20 mouse cellular contexts compared by ENCODE assay signal in the genomic region with DNA sequence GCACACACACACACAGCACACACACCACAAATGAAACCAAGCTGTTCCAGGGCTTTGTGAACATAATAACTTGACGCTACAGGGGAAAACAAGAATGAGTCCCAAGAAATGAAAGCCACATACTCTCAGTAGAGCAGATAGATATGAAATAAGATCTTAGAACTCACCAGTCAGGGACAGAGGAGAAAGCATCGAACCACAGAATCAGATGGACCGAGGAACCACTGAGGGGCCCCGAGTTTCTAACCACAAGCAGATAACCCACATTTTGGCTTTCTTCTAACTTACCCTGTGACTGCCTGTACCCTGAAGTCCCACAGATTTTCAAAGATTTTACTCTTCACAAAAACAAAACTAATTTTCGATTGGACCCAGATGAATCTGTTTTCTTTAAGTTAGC. TPM values are rescaled to one million over a fixed set of nuclear protein-coding genes. Genes with fewer than 3 reads are reported as not detected.
A peak's percentile ranks its signal among the peaks of the same experiment; 100 is the strongest.
DNase-seq lines count a peak whose midpoint lies in the region; ATAC-seq and TF ChIP-seq lines count a peak whose summit lies in the region.
"Had no signal": no experiment of that assay in that cellular context is flagged by ENCODE, and none has a peak within 500 bp of the region (broad histone marks: within the 10 kb centered on the region; RNA-seq: fewer than 3 reads in every experiment).

No protein-coding gene starts in this region.

- no peaks in the 10 kb centered on the region for H3K27me3 ChIP-seq in embryonic facial prominence, embryonic 13.5 days
- H3K27me3 ChIP-seq in embryonic facial prominence, embryonic 10.5 days (replicated peaks; ENCODE audit: low read depth, poor library complexity, severe bottlenecking) = no peaks in the 10 kb centered on the region
- H3K27me3 ChIP-seq in MEL (ENCODE audit: control insufficient read depth in 1 of 2, insufficient read depth in 2 of 2, low read length in 2 of 2) = no peaks in the 10 kb centered on the region
- H3K27me3 ChIP-seq in cerebellum, adult 2 months (ENCODE audit: control insufficient read depth, insufficient read depth, low read length) = no peaks in the 10 kb centered on the region
- H3K27me3 ChIP-seq: forebrain, embryonic 13.5 days; heart, embryonic 12.5 days; hindbrain, embryonic 15.5 days had no signal

- no peak for DNase-seq in embryonic facial prominence, embryonic 10.5 days (ENCODE audit: low spot score)
- peak; percentile 66 for DNase-seq in MEL (ENCODE audit: low read depth, low spot score)
- DNase-seq in urinary bladder, adult 18-20 months (ENCODE audit: low spot score in 2 of 2) = no peak
- no peak for DNase-seq in embryo, embryonic 10.5 days (ENCODE audit: low spot score)
- DNase-seq in cerebellum, adult 2 months = no peak
- DNase-seq: adrenal gland, postnatal 14 days; cerebellum, adult 11-12 months; cerebellum, adult 9-11 months; cerebellum, postnatal 36 days; embryo, embryonic 11 days; forebrain, postnatal 0 days; gastrocnemius, postnatal 14 days; heart, postnatal 36 days; kidney, adult 2 months had no signal

- WGBS in embryonic facial prominence, embryonic 13.5 days = 43% methylated on average over 5 of the region's 5 CpGs
- 89% methylated on average over 5 of the region's 5 CpGs for WGBS in embryonic facial prominence, embryonic 10.5 days
- 96% methylated on average over 5 of the region's 5 CpGs for WGBS in cerebellum, adult 2 months

- H3K4me3 ChIP-seq in embryonic facial prominence, embryonic 13.5 days = no peak overlapping the region
- no peak overlapping the region for H3K4me3 ChIP-seq in embryonic facial prominence, embryonic 10.5 days
- H3K4me3 ChIP-seq in MEL (ENCODE audit: control insufficient read depth in 1 of 2, insufficient read depth in 1 of 2, low read depth in 2 of 2, low read length in 2 of 2) = no peak overlapping the region
- H3K4me3 ChIP-seq in cerebellum, adult 2 months (replicated peaks; ENCODE audit: insufficient read depth, low read depth, low read length) = no peak overlapping the region
- H3K4me3 ChIP-seq: forebrain, embryonic 13.5 days; heart, embryonic 12.5 days; hindbrain, embryonic 15.5 days had no signal

- TF ChIP-seq POLR2A in MEL (IDR thresholded peaks at IDR 0.05; ENCODE audit: control insufficient read depth in 1 of 2, insufficient read depth in 1 of 2, low read depth in 1 of 2, low read length in 2 of 2, poor library complexity in 1 of 2) = no peak
- TF ChIP-seq POLR2A in cerebellum, adult 2 months (IDR thresholded peaks at IDR 0.05; ENCODE audit: borderline replicate concordance, insufficient read depth, low read length) = no peak

- H3K27ac ChIP-seq in embryonic facial prominence, embryonic 13.5 days = peak overlapping the region; percentile 3; the same call in 1 of the 2 replicates
- no peak overlapping the region for H3K27ac ChIP-seq in embryonic facial prominence, embryonic 10.5 days (replicated peaks)
- H3K27ac ChIP-seq in MEL (ENCODE audit: control insufficient read depth, low read depth, low read length) = no peak overlapping the region
- H3K27ac ChIP-seq in cerebellum, adult 2 months (ENCODE audit: insufficient read depth, low read length) = no peak overlapping the region
- H3K27ac ChIP-seq: forebrain, embryonic 13.5 days; hindbrain, embryonic 15.5 days had no signal

- H3K9me3 ChIP-seq in embryonic facial prominence, embryonic 13.5 days = no peaks in the 10 kb centered on the region
- H3K9me3 ChIP-seq in embryonic facial prominence, embryonic 10.5 days = no peaks in the 10 kb centered on the region
- no peaks in the 10 kb centered on the region for H3K9me3 ChIP-seq in MEL (replicated peaks; ENCODE audit: insufficient read depth, low read length)
- H3K9me3 ChIP-seq: heart, embryonic 12.5 days; hindbrain, embryonic 15.5 days had no signal

- no peak for TF ChIP-seq RAD21 in MEL (IDR thresholded peaks at IDR 0.05; ENCODE audit: low read depth, low read length)

- no peak for ATAC-seq in embryonic facial prominence, embryonic 13.5 days (ENCODE audit: insufficient number of reproducible peaks, insufficient read depth, low FRiP score, low TSS enrichment, low read depth)
- peak; percentile 48 for ATAC-seq in inflammation-experienced regulatory T-cells, adult 6 months
- ATAC-seq: forebrain, embryonic 13.5 days; forebrain, postnatal 0 days; intestine, embryonic 16.5 days had no signal

- TF ChIP-seq CTCF in MEL (IDR thresholded peaks at IDR 0.05 in 2 of 3, conservative IDR thresholded peaks at IDR 0.05 in 1 of 3; ENCODE audit: control insufficient read depth in 1 of 3, insufficient read depth in 1 of 3, low read depth in 2 of 3, low read length in 3 of 3, poor library complexity in 1 of 3, severe bottlenecking in 1 of 3) = no peak
- no peak for TF ChIP-seq CTCF in cerebellum, adult 2 months (IDR thresholded peaks at IDR 0.05; ENCODE audit: borderline replicate concordance, insufficient read depth, low read depth, low read length)

- H3K79me2 ChIP-seq in MEL (ENCODE audit: control insufficient read depth, insufficient read depth, low read length, poor library complexity) = no peaks in the 10 kb centered on the region

- peaks cover 14% of the 10 kb centered on the region for H3K4me1 ChIP-seq in embryonic facial prominence, embryonic 13.5 days
- H3K4me1 ChIP-seq in embryonic facial prominence, embryonic 10.5 days = no peaks in the 10 kb centered on the region
- peaks cover 0 to 13% of the 10 kb centered on the region in 2 experiments; a peak in 2 of 4 replicates for H3K4me1 ChIP-seq in MEL (ENCODE audit: control insufficient read depth in 1 of 2, insufficient read depth in 2 of 2, low read length in 2 of 2)
- no peaks in the 10 kb centered on the region for H3K4me1 ChIP-seq in cerebellum, adult 2 months (ENCODE audit: control insufficient read depth, insufficient read depth, low read length)
- H3K4me1 ChIP-seq: forebrain, embryonic 13.5 days had no signal

- peaks cover 7% of the 10 kb centered on the region; the same call in 1 of the 2 replicates for H3K36me3 ChIP-seq in embryonic facial prominence, embryonic 13.5 days
- no peaks in the 10 kb centered on the region for H3K36me3 ChIP-seq in embryonic facial prominence, embryonic 10.5 days (replicated peaks)
- H3K36me3 ChIP-seq in MEL (ENCODE audit: control insufficient read depth in 1 of 2, insufficient read depth in 2 of 2, low read length in 2 of 2) = peaks cover 0 to 6% of the 10 kb centered on the region in 2 experiments; a peak in 2 of 4 replicates
- H3K36me3 ChIP-seq: heart, embryonic 12.5 days; hindbrain, embryonic 15.5 days had no signal

- H3K4me2 ChIP-seq in embryonic facial prominence, embryonic 13.5 days = no peak overlapping the region
- H3K4me2 ChIP-seq: forebrain, embryonic 13.5 days; heart, embryonic 12.5 days; hindbrain, embryonic 15.5 days had no signal

- peak in 1 of 2 experiments; percentile 30; a peak in 2 of 4 replicates for TF ChIP-seq EP300 in MEL (IDR thresholded peaks at IDR 0.05; ENCODE audit: low read depth in 1 of 2, low read length in 2 of 2)

- H3K9ac ChIP-seq in embryonic facial prominence, embryonic 13.5 days = no peak overlapping the region
- no peak overlapping the region for H3K9ac ChIP-seq in MEL (ENCODE audit: control insufficient read depth, low read depth, low read length, poor library complexity, severe bottlenecking)
- H3K9ac ChIP-seq: forebrain, embryonic 13.5 days; forebrain, postnatal 0 days; heart, embryonic 12.5 days; hindbrain, embryonic 15.5 days had no signal

TF ChIP-seq in MEL, 35 proteins besides CTCF, POLR2A, EP300 and RAD21:
- peak; percentile 49; the same call in 1 of the 2 replicates for TF ChIP-seq GATA1 (IDR thresholded peaks at IDR 0.05; ENCODE audit: low read depth, low read length)
- TF ChIP-seq ZNF384 (IDR thresholded peaks at IDR 0.05; ENCODE audit: low read depth, low read length) = no peak
- TF ChIP-seq ETS1 (IDR thresholded peaks at IDR 0.05; ENCODE audit: low read depth, low read length) = no peak
- peak; percentile 96 for TF ChIP-seq RCOR1 (IDR thresholded peaks at IDR 0.05; ENCODE audit: low read depth, low read length)
- TF ChIP-seq UBTF (IDR thresholded peaks at IDR 0.05; ENCODE audit: borderline replicate concordance, insufficient read depth, low read depth, low read length) = no peak
- TF ChIP-seq TAL1 (IDR thresholded peaks at IDR 0.05; ENCODE audit: low read length) = no peak

RNA-seq across cellular contexts. Expression of gene Smyd3, which starts 24.9 kb away (rescaled TPM):
- polyA plus RNA-seq in embryonic facial prominence, embryonic 13.5 days (2015; fragmentation: Nextera tagmentation; extraction: Ambion mirVana) = 30.1 and 31.4 TPM in 2 replicates
- 20.7 and 21.5 TPM in 2 replicates for polyA plus RNA-seq in embryonic facial prominence, embryonic 10.5 days (2016; fragmentation: Nextera tagmentation; extraction: Ambion mirVana)
- total RNA-seq in MEL (2012; rRNA removed) = 17.4 and 18.2 TPM in 2 replicates
- polyA plus RNA-seq in MEL (2012; ENCODE audit: insufficient read depth in 1 of 2, insufficient read length in 2 of 2, low read depth in 1 of 2, low replicate concordance in 2 of 2, missing spikeins in 1 of 2) = 10 to 100 TPM in 1 of 2 experiments, not detected in 1; 13.3 TPM
- 10 to 100 TPM; 17.9 to 46.5 (median 40.8) TPM for polyA plus RNA-seq in inflammation-experienced regulatory T-cells, adult 6 months (2017; shearing (Covaris generic))
- 17.3 and 18.3 TPM in 2 replicates for polyA plus RNA-seq in cerebellum, adult 2 months (2012; rRNA removed)

RNA-seq across cellular contexts. Expression of gene Tfb2m, which starts 53.2 kb away (rescaled TPM):
- polyA plus RNA-seq in embryonic facial prominence, embryonic 13.5 days (2015; fragmentation: Nextera tagmentation; extraction: Ambion mirVana) = 32.7 and 33.7 TPM in 2 replicates
- polyA plus RNA-seq in embryonic facial prominence, embryonic 10.5 days (2016; fragmentation: Nextera tagmentation; extraction: Ambion mirVana) = 25.1 and 28.1 TPM in 2 replicates
- total RNA-seq in MEL (2012; rRNA removed) = 17.3 and 19.3 TPM in 2 replicates
- polyA plus RNA-seq in MEL (2012; ENCODE audit: insufficient read depth in 1 of 2, insufficient read length in 2 of 2, low read depth in 1 of 2, low replicate concordance in 2 of 2, missing spikeins in 1 of 2) = 10 to 100 TPM in 1 of 2 experiments, not detected in 1; 20.9 TPM
- 10 to 100 TPM; 23.8 to 31.8 (median 27.3) TPM for polyA plus RNA-seq in inflammation-experienced regulatory T-cells, adult 6 months (2017; shearing (Covaris generic))
- 22.6 and 23.5 TPM in 2 replicates for polyA plus RNA-seq in cerebellum, adult 2 months (2012; rRNA removed)

RNA-seq across cellular contexts. Expression of gene Cnst, which starts 53.3 kb away (rescaled TPM):
- polyA plus RNA-seq in embryonic facial prominence, embryonic 13.5 days (2015; fragmentation: Nextera tagmentation; extraction: Ambion mirVana) = 17.4 and 21.6 TPM in 2 replicates
- polyA plus RNA-seq in embryonic facial prominence, embryonic 10.5 days (2016; fragmentation: Nextera tagmentation; extraction: Ambion mirVana) = 21.0 and 21.6 TPM in 2 replicates
- 10.4 and 11.9 TPM in 2 replicates for total RNA-seq in MEL (2012; rRNA removed)
- 10 to 100 TPM in 1 of 2 experiments, not detected in 1; 12.1 TPM for polyA plus RNA-seq in MEL (2012; ENCODE audit: insufficient read depth in 1 of 2, insufficient read length in 2 of 2, low read depth in 1 of 2, low replicate concordance in 2 of 2, missing spikeins in 1 of 2)
- 10 to 100 TPM; 10.6 to 16.1 (median 16.0) TPM for polyA plus RNA-seq in inflammation-experienced regulatory T-cells, adult 6 months (2017; shearing (Covaris generic))
- polyA plus RNA-seq in cerebellum, adult 2 months (2012; rRNA removed) = 45.1 and 49.8 TPM in 2 replicates
